Mouse (Mus musculus) neutrophil, adult 83 days (primary cell): ENCODE results near the gene Wfdc12. TPM values are rescaled to one million over a fixed set of nuclear protein-coding genes. Genes with fewer than 3 reads are reported as not detected.

Source experiments
- total RNA-seq, 2 experiments: library from RNA; stranded (reverse); gene quantifications; one replicate each; pipeline ENCODE4 v1.2.4; 2023

The Wfdc12 gene
- total RNA-seq = not detected

DNA sequence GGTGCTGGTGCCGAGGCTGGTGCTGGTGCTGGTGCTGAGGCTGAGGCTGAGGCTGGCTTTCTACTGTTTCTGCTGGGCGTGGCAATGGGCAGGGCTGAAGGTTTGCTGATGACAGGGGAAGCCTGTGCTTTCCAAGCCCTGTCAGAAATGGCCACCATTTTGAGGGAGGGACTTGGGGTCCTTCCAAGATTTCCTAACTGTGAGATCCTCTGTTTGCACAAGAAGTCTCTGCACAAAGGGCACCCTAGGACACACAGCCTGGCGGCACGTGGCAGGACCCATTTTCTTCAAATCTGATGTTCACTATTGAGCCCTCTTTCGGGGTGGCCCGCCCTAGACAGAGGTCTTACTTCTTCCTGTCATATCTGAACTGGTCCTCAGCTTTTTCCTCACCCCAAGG, at the start of gene Wfdc12:
Gene Wfdc12 (minus strand): TSS at position 33 of the 400 bp plus-strand sequence.

DNA sequence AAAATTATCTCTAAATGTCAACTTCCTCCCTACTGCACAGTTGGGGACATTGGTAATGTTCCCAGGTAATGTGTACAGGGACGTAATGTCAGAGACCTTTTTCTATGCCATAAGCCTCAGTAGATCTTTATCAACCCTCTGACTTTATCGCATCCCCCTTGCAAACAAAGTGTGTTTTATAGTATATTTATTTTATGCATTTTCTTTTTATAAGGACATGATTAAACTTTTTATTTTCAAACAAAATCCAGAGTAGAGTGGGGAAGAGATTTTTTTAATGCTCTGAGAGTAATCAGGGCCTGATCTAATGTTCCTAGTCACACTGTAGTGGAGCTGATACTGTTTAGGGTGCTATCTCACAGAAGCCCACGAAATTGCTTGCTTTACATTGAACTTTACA, 48.0 kb upstream of the Wfdc12 start, which contains the start of gene Svs2:
Gene Svs2 (minus strand): TSS at position 101 of the 400 bp plus-strand sequence.

DNA sequence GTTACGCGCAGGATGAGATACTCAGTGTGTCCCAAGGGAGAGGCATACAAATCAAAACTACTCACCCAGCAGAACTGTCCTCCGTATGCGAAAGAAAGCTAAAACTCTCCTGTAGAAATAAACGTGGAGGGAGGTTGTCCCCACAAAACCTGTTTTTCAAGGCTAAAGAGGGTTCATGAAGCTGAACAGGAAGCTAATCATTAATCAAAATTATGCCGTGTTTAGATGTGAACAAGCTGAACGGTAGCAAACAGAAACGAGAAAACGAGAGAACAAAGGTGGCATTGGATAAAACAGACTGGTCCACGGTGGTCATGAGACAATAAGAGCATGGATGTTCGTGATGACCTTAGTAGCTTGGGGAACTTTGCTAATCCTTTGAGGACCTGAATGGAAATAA, 31.1 kb upstream of the Wfdc12 start, which contains the start of gene Wfdc15b:
Gene Wfdc15b (minus strand): TSS at position 139 of the 400 bp plus-strand sequence.

DNA sequence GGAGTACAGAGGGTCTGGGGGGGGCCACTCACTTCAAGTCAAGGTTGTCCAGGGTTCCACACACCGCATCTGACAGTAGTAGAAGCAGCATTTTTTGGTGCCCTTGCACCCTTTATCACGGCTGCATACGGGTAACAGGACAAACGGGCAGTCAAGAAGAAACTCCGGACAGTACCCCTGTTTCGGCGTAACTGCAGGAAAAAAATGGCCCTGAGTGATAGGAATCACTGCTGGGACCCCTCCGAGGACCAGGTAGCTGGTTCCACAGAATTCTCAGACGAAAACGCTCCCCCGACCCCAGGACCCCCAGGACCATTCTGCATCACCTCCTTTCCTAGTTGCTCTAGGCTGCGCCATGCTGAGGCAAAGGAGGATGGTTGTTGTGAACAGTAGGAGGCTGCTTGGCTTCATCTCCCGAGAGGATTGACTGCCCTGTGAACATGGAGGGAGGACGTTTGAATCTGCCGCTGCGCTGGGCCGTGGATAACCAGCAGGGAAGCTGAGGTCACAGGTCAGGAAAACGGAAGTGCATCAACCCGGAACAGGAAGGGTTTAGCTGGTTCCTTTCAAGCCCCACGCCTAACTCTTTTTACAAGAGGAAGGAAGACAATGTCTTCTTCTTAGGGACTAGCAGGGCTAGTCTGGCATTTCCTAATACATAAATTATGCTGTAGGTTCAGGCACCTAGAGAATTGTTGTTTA, 9.4 kb upstream of the Wfdc12 start, which contains the start of gene Wfdc15a:
Gene Wfdc15a (minus strand): TSS at position 505 of the 702 bp plus-strand sequence.

DNA sequence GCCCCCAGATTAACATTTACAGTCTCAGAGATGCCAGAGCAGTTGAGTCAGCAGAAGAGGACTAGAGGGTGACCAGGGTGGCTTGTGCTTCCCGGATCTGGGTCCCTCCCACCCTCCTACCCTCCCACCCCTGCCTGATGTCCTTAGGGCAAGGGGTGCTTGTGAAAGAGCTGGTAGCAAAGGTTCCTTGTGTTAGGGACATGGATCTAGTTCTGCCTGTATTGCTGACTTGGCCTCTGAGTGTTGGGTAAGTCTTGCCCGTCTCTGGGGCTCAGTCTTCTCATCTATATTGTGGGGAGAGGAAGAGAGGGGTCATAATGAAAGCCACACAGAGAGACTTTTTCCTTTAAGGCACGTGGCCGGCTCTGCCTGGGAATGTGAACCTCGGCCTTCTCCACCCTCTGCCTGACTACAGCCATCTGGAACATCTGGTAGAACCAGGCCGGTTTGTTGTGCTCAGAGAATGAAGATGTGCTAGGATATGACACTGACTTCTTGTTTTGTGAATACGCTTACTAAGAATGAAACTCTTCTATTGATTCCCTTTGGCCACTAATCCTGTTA, 7.6 kb downstream of the Wfdc12 start, which contains the start of gene Wfdc5:
Gene Wfdc5 (minus strand): TSS at position 51 of the 564 bp plus-strand sequence.

DNA sequence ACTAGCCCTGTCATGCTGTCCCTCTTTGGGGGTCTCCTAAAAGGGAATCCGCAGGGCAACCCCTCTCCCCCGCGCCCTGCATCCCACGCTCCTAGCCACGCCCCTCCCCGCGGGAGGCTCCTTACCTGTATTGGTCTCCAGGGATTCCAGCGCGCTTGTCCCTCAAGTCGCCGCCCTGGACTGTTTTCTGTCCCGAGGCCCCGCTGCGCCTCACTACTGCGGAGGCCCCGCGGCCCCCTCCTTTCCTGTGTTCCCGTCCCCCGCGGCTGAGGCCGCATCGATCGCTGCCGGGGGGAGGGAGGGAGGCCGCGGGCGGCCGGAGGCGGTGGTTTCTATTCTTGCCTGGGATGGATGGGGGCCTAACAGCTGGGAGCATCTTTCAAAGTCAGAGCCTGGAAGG, 19.5 kb downstream of the Wfdc12 start, which contains the start of gene Kcns1:
Gene Kcns1 (minus strand): TSS at position 212 of the 400 bp plus-strand sequence.

Other genes starting within 250 kb of the Wfdc12 start
- gene Ywhab, start 195.6 kb downstream of the Wfdc12 start, total RNA-seq = 100 to 1,000 TPM; 147 to 148 TPM
- 10 to 100 TPM; 12.4 to 15.4 TPM for gene Pabpc1l, start 165.2 kb downstream of the Wfdc12 start, total RNA-seq
- 100 to 1,000 TPM; 149 to 157 TPM for gene Stk4, start 120.3 kb downstream of the Wfdc12 start, total RNA-seq
- gene Tomm34, start 119.4 kb downstream of the Wfdc12 start, total RNA-seq = 10 to 100 TPM; 40.4 to 47.2 TPM
- not detected for gene Kcns1, start 19.5 kb downstream of the Wfdc12 start, total RNA-seq
- not detected for gene Wfdc5, start 7.9 kb downstream of the Wfdc12 start, total RNA-seq
- not detected for gene Wfdc15a, start 9.5 kb upstream of the Wfdc12 start, total RNA-seq
- not detected for gene Wfdc15b, start 31.1 kb upstream of the Wfdc12 start, total RNA-seq
- gene Svs2, start 47.9 kb upstream of the Wfdc12 start, total RNA-seq = not detected
- not detected for gene Svs3b, start 66.0 kb upstream of the Wfdc12 start, total RNA-seq
- not detected for gene Svs4, start 87.9 kb upstream of the Wfdc12 start, total RNA-seq
- gene Svs3a, start 98.7 kb upstream of the Wfdc12 start, total RNA-seq = not detected
- not detected for gene Svs6, start 126.1 kb upstream of the Wfdc12 start, total RNA-seq
- gene Svs5, start 142.1 kb upstream of the Wfdc12 start, total RNA-seq = not detected
- gene Slpi, start 198.5 kb upstream of the Wfdc12 start, total RNA-seq = 100 to 1,000 TPM; 492 to 509 TPM
- not detected for gene Rbpjl, start 212.5 kb upstream of the Wfdc12 start, total RNA-seq
- not detected for gene Matn4, start 214.6 kb upstream of the Wfdc12 start, total RNA-seq